Mouse (Mus musculus): ENCODE measurements at regions not wholly inside any gene's neighbourhood (a gene's known extent, or its start where the extent isn't known, plus 50 kb on each side); places are given as distances from the start of the nearest gene placed in this dataset.

- DNase-seq (ENCODE audit: low spot score in 2 of 2): no peak
Measured at GRCm38 (mm10) chr9:61044983-61045382, 250.6 kb downstream of the Uaca start.

GRCm38 (mm10) chr9:61046517-61046916, 252.2 kb downstream of the Uaca start:
- peak; percentile 51 to 55 for DNase-seq (ENCODE audit: low spot score in 2 of 2)

DNA sequence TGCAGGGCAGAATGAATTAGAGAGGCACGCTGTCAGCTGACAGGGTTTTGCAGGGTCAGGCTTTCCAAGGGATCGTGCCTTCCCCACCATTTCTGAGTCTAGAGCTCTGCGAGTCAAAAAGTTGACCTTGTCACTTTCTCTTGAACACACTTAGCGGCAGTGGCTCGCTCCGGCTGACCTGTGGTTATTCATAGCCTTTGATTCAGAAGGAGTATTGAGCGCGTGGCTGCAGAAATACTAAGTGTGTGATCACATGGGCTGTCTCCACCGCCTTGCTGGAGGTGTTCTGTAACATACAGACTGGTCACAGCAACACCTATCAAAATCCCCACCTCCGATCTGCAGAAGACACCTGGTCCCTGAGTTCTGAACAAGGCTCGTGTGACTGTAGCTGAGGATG, 252.9 kb downstream of the Uaca start:
- DNase-seq (ENCODE audit: low spot score in 2 of 2): no peak

DNA sequence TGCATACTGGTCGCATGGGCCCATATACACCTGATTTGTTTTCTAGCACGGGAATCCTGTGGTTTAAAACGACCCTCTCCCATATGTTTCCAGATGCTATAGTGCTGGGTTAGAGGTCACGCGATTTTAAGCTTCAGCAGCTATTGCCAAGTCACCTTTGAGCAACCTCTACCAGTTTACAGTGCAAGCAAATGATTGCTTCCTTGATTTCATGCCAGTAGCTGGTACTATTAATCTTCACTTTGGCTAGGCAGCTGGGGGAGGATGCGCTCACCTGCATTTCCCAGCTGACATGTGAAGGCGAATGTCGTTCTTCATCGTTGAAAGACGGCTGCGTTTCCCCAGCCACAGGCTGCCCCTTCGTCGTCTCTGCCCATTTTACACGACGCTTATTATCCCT, 254.2 kb downstream of the Uaca start:
- no peak for DNase-seq (ENCODE audit: low spot score in 2 of 2)

DNA sequence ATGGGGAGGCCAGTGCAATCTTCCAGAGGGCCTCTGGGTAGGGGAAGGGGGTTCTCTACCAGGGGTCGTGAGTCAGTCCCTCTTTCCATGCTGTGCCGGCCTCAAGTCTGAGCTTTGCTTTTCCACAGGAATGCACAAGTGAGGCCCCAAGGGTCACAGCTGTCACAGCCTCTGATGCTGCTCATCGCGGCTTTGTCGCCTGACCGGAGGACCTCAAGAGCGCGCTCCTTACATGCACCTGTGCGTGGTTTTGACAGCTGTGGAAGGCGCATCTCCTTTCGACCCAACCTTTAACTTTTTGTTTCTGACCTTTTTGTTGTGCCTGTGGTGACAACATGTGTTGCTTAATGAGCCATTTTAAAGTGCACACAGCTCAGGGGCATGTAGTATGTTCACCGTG, 258.3 kb downstream of the Uaca start:
- no peak for DNase-seq (ENCODE audit: low spot score in 2 of 2)

DNA sequence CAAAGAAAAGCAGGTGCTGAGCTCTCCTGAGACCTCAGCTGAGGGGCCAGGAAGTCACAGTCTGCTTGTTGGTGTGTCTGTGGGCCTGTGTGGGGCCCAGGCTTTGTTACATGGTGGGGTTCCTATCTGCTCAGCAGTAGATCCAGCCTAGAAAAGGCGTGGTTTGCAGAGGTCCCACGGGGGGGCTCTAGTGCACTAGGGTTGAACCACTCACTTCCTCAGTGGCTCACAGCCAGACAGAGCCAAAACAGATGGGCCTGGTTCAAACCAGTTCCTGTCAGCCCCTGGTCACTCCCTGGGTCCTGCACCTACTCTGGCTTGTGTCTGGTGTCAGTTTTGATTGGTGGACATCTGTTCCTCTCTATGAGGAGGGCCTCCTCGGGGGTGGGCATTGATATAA, 260.1 kb downstream of the Uaca start:
- DNase-seq (ENCODE audit: low spot score in 2 of 2): peak; percentile 14 to 21

DNA sequence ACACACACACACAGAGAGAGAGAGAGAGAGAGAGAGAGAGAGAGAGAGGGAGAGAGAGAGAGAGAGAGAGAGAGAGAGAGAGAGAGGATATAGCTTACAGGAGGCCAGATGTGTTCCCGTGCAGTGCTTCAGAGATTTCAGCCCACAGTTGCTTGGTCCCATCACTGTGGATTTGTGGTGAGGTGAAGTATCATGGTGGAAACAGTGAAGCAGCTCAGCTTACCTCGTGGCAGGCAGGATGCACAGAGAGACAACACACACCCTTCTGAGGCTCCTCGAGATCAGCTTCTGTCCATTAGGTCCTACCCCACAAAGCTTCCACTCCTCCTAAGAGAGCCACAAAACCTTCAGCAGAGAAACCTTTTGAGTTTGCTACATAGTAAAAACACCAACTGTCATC, 261.1 kb downstream of the Uaca start:
- no peak for DNase-seq (ENCODE audit: low spot score in 2 of 2)

DNA sequence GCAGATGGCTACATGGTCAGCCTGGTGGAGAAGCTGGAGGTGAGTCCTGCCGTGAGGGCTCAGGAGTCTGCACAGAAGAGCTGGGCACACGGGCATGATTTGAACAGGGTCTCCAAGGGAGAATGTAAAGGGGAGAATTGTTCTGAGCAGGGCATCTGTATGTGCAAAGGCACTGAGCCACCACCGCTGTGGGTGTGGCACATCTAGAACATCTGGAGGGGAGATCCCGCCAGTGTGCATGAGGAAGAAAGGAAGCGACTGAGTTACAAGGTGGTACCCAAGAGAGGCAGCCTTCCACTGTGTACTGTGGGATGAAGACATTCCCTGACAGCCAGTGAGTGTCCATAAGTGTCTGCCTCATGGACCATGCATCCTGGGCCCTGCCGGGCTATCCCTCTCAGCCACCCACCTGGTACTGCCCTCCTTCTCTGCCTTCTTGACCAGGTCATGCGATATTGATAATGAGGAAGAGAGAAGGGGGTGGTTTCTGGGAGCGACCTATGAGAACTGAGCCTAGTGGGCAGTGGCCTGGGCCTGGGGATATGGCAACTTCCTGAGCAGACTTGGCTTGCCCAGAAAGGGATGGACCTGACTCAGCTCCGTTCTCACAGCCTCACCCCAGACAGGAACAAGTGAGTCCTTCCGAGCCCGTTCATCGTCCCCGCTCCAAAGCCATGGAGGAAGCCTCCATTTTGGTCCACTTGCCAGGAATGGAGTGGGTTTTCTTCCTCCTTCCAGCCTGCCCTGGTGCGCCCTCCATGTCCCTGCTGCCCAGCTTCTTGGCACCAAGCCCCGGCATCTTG, 261.8 kb downstream of the Uaca start:
- DNase-seq (ENCODE audit: low spot score in 2 of 2): no peak

DNA sequence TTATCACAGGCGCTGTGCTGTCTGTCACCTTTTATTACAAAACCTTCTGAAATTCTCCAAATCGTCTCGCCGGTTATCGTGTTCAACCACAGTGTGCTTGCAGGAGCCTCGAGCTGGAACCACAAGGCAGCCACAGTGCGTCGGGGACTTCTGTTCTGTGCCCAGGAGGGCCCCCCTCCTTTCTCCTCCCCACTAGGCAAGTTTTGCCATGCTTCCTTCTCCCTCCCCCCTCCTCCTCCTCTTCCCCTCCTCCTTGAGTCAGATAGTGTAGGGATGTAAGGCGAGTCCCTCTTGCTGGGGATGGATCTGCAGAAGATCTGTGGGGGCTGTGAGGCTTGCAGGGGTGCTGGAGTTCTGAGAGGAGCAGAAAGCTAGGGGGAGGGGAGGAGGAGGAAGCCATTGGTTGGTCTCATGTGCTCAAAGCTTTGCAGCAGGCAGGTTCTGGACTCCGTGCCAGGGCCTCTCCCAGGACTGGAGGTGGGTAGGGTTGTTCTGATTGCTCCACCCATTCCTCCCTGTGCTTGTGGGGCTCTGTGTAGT, 262.5 kb downstream of the Uaca start:
- no peak for DNase-seq (ENCODE audit: low spot score in 2 of 2)

- DNase-seq (ENCODE audit: low spot score in 2 of 2): no peak
Measured at GRCm38 (mm10) chr9:61059225-61059624, 264.9 kb downstream of the Uaca start.

- no peak for DNase-seq (ENCODE audit: low spot score in 2 of 2)
Measured at GRCm38 (mm10) chr9:61060958-61061357, 266.6 kb downstream of the Uaca start.

GRCm38 (mm10) chr9:61064714-61065305, 270.5 kb downstream of the Uaca start:
- DNase-seq (ENCODE audit: low spot score in 2 of 2): no peak

GRCm38 (mm10) chr9:61069553-61070314, 275.4 kb downstream of the Uaca start:
- DNase-seq (ENCODE audit: low spot score in 2 of 2): no peak

DNA sequence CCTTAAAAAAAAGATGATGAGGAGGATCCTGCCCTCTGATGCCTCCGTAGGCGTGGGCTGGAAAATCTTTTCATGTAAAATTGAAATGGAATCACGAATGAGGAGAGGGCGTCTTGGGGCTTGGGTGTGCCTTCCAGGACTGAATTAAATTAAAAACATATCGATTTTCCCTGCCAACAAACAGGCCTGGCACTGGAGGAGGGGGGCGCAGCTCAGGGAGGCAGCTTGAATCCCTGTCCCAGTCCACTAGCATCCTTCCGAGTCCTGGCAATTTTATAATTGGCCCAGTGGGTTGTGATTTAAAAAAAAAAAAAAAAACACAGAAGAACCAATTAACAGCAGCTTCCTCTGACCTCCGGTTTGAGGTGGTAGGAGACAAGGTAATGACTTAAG, 276.0 kb downstream of the Uaca start:
- DNase-seq (ENCODE audit: low spot score in 2 of 2): no peak

DNA sequence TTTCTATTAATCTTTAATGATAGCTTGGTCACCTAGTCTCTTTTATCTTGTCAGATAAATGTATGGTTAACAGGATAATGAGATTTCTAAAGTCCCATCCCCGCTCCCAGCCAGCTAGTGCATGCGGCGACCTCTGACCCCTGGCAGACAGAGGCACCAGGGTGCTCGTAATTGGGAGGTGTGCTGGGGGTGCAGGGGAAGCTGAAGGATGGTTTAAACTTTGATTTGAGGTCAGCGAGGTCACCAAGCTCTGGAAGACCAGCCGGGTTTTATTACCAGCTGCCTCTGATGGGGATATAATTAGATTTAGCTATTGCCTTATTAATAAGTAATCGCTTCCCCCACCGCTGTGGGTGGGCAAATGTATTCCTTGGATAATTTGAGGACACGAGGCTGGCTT, 276.5 kb downstream of the Uaca start:
- DNase-seq (ENCODE audit: low spot score in 2 of 2): no peak

GRCm38 (mm10) chr9:61073482-61073881, 279.1 kb downstream of the Uaca start:
- DNase-seq (ENCODE audit: low spot score in 2 of 2): no peak

- DNase-seq (ENCODE audit: low spot score in 2 of 2): no peak
Measured at GRCm38 (mm10) chr9:61075071-61075470, 280.7 kb downstream of the Uaca start.

- DNase-seq (ENCODE audit: low spot score in 2 of 2): no peak
Measured at GRCm38 (mm10) chr9:61077181-61077580, 282.8 kb downstream of the Uaca start.

DNA sequence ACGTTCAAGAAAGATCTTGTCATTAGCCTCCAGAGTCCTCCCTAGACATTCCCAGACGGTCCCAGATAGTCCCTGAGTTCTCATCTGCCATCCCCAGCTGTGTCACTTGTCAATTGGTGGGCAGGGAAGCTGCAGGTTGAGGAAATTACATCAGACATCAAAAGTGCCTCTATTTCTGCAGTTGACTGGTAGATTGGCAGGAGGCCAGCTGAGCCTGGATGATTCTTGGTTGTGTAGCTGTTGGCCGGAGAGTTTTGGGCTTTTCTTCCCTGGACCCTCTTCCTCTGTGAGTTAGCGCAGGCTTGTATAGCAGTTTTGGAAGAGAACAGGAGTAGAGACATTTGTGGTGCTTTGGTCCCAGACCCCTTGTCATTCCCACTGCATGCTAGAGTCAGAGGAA, 283.5 kb downstream of the Uaca start:
- DNase-seq (ENCODE audit: low spot score in 2 of 2): no peak

- peak; percentile 29 to 50 for DNase-seq (ENCODE audit: low spot score in 2 of 2)
Measured at GRCm38 (mm10) chr9:61081474-61082021, 287.2 kb downstream of the Uaca start.

- no peak for DNase-seq (ENCODE audit: low spot score in 2 of 2)
Measured at GRCm38 (mm10) chr9:61084655-61085230, 287.4 kb upstream of the Tle3 start.

GRCm38 (mm10) chr9:61087035-61087434, 285.1 kb upstream of the Tle3 start:
- DNase-seq (ENCODE audit: low spot score in 2 of 2): no peak

Data from layer of hippocampus, adult 8-10 months (tissue).